ENCODE assay signal across 29 mouse cellular contexts in the genomic region with DNA sequence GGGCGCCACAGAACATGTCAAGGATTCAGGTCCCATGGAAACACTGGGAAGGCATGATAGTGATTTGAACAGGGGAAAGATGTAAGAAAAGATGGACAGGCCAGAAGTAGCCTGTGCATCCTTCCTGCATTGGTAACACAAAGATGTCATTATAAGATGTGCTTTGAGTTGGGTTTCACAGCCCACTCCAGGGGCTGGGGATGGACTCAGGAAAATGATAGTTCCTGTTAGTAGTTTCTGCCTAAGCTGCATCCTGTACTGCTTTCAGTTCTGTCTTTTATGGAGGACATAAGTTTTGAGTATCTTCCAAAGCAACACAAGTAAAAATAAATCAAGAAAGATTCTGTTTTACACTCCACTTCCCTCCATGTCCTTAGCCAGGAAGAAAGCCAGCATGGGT.
DNase-seq lines count a peak whose midpoint lies in the region; ATAC-seq and TF ChIP-seq lines count a peak whose summit lies in the region.
"Had no signal": no experiment of that assay in that cellular context is flagged by ENCODE, and none has a peak within 500 bp of the region (broad histone marks: within the 10 kb centered on the region; RNA-seq: fewer than 3 reads in every experiment).

No protein-coding gene starts in this region.

- H3K4me2 ChIP-seq in neural tube, embryonic 15.5 days: no peak overlapping the region
- H3K4me2 ChIP-seq: forebrain, embryonic 15.5 days; heart, embryonic 15.5 days; hindbrain, embryonic 12.5 days; intestine, embryonic 15.5 days; limb, embryonic 15.5 days; liver, embryonic 15.5 days; lung, embryonic 14.5 days; midbrain, embryonic 13.5 days had no signal

- 0 out of 2 replicates have a peak, but pooled peaks cover 4% of the 10 kb centered on the region for H3K4me1 ChIP-seq in neural tube, embryonic 15.5 days
- H3K4me1 ChIP-seq: forebrain, embryonic 15.5 days; heart, embryonic 15.5 days; hindbrain, embryonic 12.5 days; intestine, embryonic 15.5 days; liver, embryonic 15.5 days; midbrain, embryonic 13.5 days had no signal

- no peaks in the 10 kb centered on the region for H3K36me3 ChIP-seq in neural tube, embryonic 15.5 days
- H3K36me3 ChIP-seq: forebrain, embryonic 15.5 days; heart, embryonic 15.5 days; hindbrain, embryonic 12.5 days; intestine, embryonic 15.5 days; limb, embryonic 10.5 days; limb, embryonic 15.5 days; liver, embryonic 15.5 days; midbrain, embryonic 13.5 days had no signal

- no peaks in the 10 kb centered on the region for H3K27me3 ChIP-seq in neural tube, embryonic 15.5 days (replicated peaks)
- H3K27me3 ChIP-seq: forebrain, embryonic 15.5 days; heart, embryonic 15.5 days; hindbrain, embryonic 12.5 days; intestine, embryonic 15.5 days; limb, embryonic 15.5 days; liver, embryonic 15.5 days; midbrain, embryonic 13.5 days had no signal

- ATAC-seq in common myeloid progenitor, adult 5-6 weeks (replicated peaks; ENCODE audit: low read depth, poor library complexity, severe bottlenecking): peak; percentile 93
- peak; percentile 97 for ATAC-seq in megakaryocyte progenitor cell, adult 5-6 weeks (replicated peaks; ENCODE audit: poor library complexity)
- no peak for ATAC-seq in neural tube, embryonic 15.5 days (ENCODE audit: low FRiP score)
- ATAC-seq: CD4-positive, CD25-positive, alpha-beta regulatory T cell, adult 4 months; forebrain, embryonic 15.5 days; hindbrain, postnatal 0 days; intestine, embryonic 15.5 days; midbrain, embryonic 13.5 days had no signal

- no peak overlapping the region for H3K4me3 ChIP-seq in left cerebral cortex, adult 2 months
- no peak overlapping the region for H3K4me3 ChIP-seq in neural tube, embryonic 15.5 days (replicated peaks)
- H3K4me3 ChIP-seq: forebrain, embryonic 15.5 days; heart, embryonic 15.5 days; hindbrain, embryonic 12.5 days; intestine, embryonic 15.5 days; limb, embryonic 10.5 days; limb, embryonic 15.5 days; liver, embryonic 15.5 days; midbrain, embryonic 13.5 days had no signal

- TF ChIP-seq CTCF in left cerebral cortex, adult 2 months (IDR thresholded peaks at IDR 0.05): no peak

- no peak overlapping the region for H3K9ac ChIP-seq in neural tube, embryonic 15.5 days (replicated peaks)
- H3K9ac ChIP-seq: forebrain, embryonic 15.5 days; heart, embryonic 15.5 days; hindbrain, embryonic 12.5 days; intestine, embryonic 15.5 days; limb, embryonic 15.5 days; liver, embryonic 15.5 days; lung, embryonic 14.5 days; midbrain, embryonic 13.5 days had no signal

- intact Hi-C loops in left cerebral cortex, adult 2 months (cut with DNase I): loop anchor here (10.0 kb wide), 2 partner anchors 860 to 1090 kb away; no protein-coding TSS in a partner anchor
- intact Hi-C loops in left cerebral cortex, postnatal 10 days (cut with DNase I): loop anchor here (5.0 kb wide), 1 partner anchor 107 kb away; the partner anchor contains the start of gene Atp2b1

- peak overlapping the region; percentile 67 for H3K27ac ChIP-seq in left cerebral cortex, adult 2 months
- H3K27ac ChIP-seq in neural tube, embryonic 15.5 days (replicated peaks): no peak overlapping the region
- H3K27ac ChIP-seq: forebrain, embryonic 15.5 days; heart, embryonic 15.5 days; hindbrain, embryonic 12.5 days; hindbrain, postnatal 0 days; intestine, embryonic 15.5 days; limb, embryonic 10.5 days; limb, embryonic 15.5 days; liver, embryonic 15.5 days; midbrain, embryonic 13.5 days had no signal

- H3K9me3 ChIP-seq in neural tube, embryonic 15.5 days (replicated peaks): no peaks in the 10 kb centered on the region
- H3K9me3 ChIP-seq: forebrain, embryonic 15.5 days; heart, embryonic 15.5 days; hindbrain, embryonic 12.5 days; intestine, embryonic 15.5 days; limb, embryonic 10.5 days; limb, embryonic 15.5 days; liver, embryonic 15.5 days; midbrain, embryonic 13.5 days had no signal

- WGBS in neural tube, embryonic 15.5 days: 100% methylated on average over 1 of the region's 1 CpGs

- DNase-seq in left cerebral cortex, adult 2 months (ENCODE audit: extremely low spot score in 1 of 2, low spot score in 2 of 2): no peak
- no peak for DNase-seq in left cerebral cortex, postnatal 10 days (ENCODE audit: extremely low spot score in 1 of 2, low spot score in 2 of 2)
- no peak for DNase-seq in urinary bladder, postnatal 4 days (ENCODE audit: low spot score in 2 of 2)
- DNase-seq in left cerebral cortex, adult 9 months (ENCODE audit: low spot score in 2 of 2): no peak
- DNase-seq: adrenal gland, postnatal 25 days; cerebellum, adult 8-10 months; cerebellum, postnatal 25 days; kidney, adult 2 months; kidney, postnatal 36 days; layer of hippocampus, adult 9-11 months; lung, embryonic 14.5 days; lung, postnatal 14 days; retina, postnatal 1 day; right cerebral cortex, postnatal 14 days; spleen, adult 18-20 months; thymus, postnatal 25 days had no signal
